Mouse (Mus musculus) embryonic facial prominence, embryonic 11.5 days (tissue): ENCODE data around the gene Arl15. TPM values are rescaled to one million over a fixed set of nuclear protein-coding genes. Genes with fewer than 3 reads are reported as not detected.

Source experiments
- ATAC-seq: fragments of 200-750 bp; cut with Nextera tagmentation; replicated peaks from 2 replicates; pipeline ENCODE4 v1.8.0; 2017; ENCODE audit warnings: low read depth; ENCODE audit not compliant: insufficient number of reproducible peaks, low FRiP score, low TSS enrichment
- DNase-seq: peaks from one replicate; pipeline ENCODE4 v3.0.0-alpha.2; 2015; ENCODE audit warnings: low spot score
- H3K27ac ChIP-seq: fragments of 300-500 bp; sonication (generic); replicated peaks from 2 replicates; pipeline ENCODE4 v1.5.1; 2014; ENCODE audit warnings: mild to moderate bottlenecking, low read depth, low read length, control low read depth
- H3K27me3 ChIP-seq: fragments of 300-500 bp; sonication (generic); 2 replicates; pipeline ENCODE4 v1.6.1; 2014; ENCODE audit warnings: mild to moderate bottlenecking, low read length, moderate library complexity, mixed read lengths; ENCODE audit not compliant: control insufficient read depth, insufficient read depth
- H3K36me3 ChIP-seq: fragments of 300-500 bp; sonication (generic); replicated peaks from 2 replicates; pipeline ENCODE4 v1.6.1; 2014; ENCODE audit warnings: low read depth, mild to moderate bottlenecking, low read length, moderate library complexity, mixed read lengths; ENCODE audit not compliant: control insufficient read depth, insufficient read depth
- H3K4me1 ChIP-seq: fragments of 300-500 bp; sonication (generic); 2 replicates; pipeline ENCODE4 v1.6.1; 2014; ENCODE audit warnings: low read length, mixed read lengths; ENCODE audit not compliant: control insufficient read depth, insufficient read depth
- H3K4me2 ChIP-seq: fragments of 300-500 bp; sonication (generic); 2 replicates; pipeline ENCODE4 v1.6.1; 2014; ENCODE audit warnings: low read depth, mild to moderate bottlenecking, control low read depth, low read length, moderate library complexity
- H3K4me3 ChIP-seq: fragments of 300-500 bp; sonication (generic); 2 replicates; pipeline ENCODE4 v1.5.1; 2014; ENCODE audit warnings: low read depth, low read length, control low read depth
- H3K9ac ChIP-seq: fragments of 300-500 bp; sonication (generic); replicated peaks from 2 replicates; pipeline ENCODE4 v1.6.1; 2014; ENCODE audit warnings: mild to moderate bottlenecking, control low read depth, low read length
- H3K9me3 ChIP-seq: fragments of 300-500 bp; sonication (generic); replicated peaks from 2 replicates; pipeline ENCODE4 v1.6.1; 2016; ENCODE audit warnings: mild to moderate bottlenecking, low read length, inconsistent platforms, mixed read lengths; ENCODE audit not compliant: control insufficient read depth
- WGBS: fragments of 180-500 bp; shearing (Covaris S2); extraction: QIAGEN DNeasy Blood & Tissue Kit; methylation state at CpG from one replicate; pipeline ENCODE4 v1.1.7; 2014; 5-methylcytosine and 5-hydroxymethylcytosine counted together
- polyA plus RNA-seq: library from polyadenylated mRNA; unstranded; fragments of >200 nt; fragmentation: Nextera tagmentation; extraction: Ambion mirVana; gene quantifications from 2 replicates; pipeline ENCODE4 v1.2.1, GENCODE M21; 2014

Arl15 gene
- polyA plus RNA-seq, 1 experiment from 2014 or later: 10.9 TPM

DNA sequence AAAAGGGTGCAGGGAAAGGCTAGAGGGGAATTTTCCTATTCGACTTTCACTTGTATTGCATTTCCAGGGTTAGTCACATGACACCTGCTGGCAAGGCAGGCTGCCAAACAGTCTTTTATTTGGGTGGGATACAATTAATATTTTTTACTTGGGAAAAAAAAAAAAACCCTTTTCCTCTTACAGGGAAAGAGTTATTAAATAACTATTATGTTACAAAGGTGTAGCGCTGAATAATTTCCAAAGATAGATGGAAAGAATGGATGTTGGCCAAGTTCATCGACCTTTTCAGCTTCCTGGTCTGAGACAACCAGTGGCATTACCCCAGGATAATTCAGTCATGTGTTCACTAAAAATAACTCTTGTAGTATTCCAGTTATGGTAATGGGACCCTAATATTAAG lies 29.7 kb downstream of the Arl15 start:
- WGBS: 87% methylated on average over 3 of the region's 3 CpGs
- ATAC-seq: no peak
- H3K27me3 ChIP-seq: no peaks in the 10 kb centered on the region

GRCm38 (mm10) chr13:113828633-113829032 lies 34.3 kb downstream of the Arl15 start:
- Histone ChIP-seq H3K27ac (no peak overlapping the region), H3K4me1 (no peaks in the 10 kb centered on the region), H3K9me3 (no peaks in the 10 kb centered on the region), H3K4me2 (no peak overlapping the region), H3K27me3 (no peaks in the 10 kb centered on the region), H3K36me3 (no peaks in the 10 kb centered on the region), H3K4me3 (no peak overlapping the region), H3K9ac (no peak overlapping the region)
- ATAC-seq (no peak), DNase-seq (no peak)
- WGBS: 95% methylated on average over 3 of the region's 3 CpGs

More for the DNA sequence above, 29.7 kb downstream of the Arl15 start:
- Histone ChIP-seq H3K4me3 (no peak overlapping the region), H3K36me3 (no peaks in the 10 kb centered on the region), H3K27ac (no peak overlapping the region), H3K4me1 (no peaks in the 10 kb centered on the region), H3K9me3 (no peaks in the 10 kb centered on the region), H3K4me2 (no peak overlapping the region), H3K9ac (no peak overlapping the region)
- DNase-seq: no peak

GRCm38 (mm10) chr13:113829079-113829478 lies 34.8 kb downstream of the Arl15 start:
- H3K9ac ChIP-seq: no peak overlapping the region
- no peak overlapping the region for H3K4me3 ChIP-seq
- DNase-seq (no peak), ATAC-seq (no peak)
- no peaks in the 10 kb centered on the region for H3K27me3 ChIP-seq
- H3K27ac ChIP-seq: no peak overlapping the region
- H3K9me3 ChIP-seq: no peaks in the 10 kb centered on the region
- no peaks in the 10 kb centered on the region for H3K36me3 ChIP-seq
- no peak overlapping the region for H3K4me2 ChIP-seq
- 85% methylated on average over 2 of the region's 2 CpGs for WGBS
- H3K4me1 ChIP-seq: no peaks in the 10 kb centered on the region

DNA sequence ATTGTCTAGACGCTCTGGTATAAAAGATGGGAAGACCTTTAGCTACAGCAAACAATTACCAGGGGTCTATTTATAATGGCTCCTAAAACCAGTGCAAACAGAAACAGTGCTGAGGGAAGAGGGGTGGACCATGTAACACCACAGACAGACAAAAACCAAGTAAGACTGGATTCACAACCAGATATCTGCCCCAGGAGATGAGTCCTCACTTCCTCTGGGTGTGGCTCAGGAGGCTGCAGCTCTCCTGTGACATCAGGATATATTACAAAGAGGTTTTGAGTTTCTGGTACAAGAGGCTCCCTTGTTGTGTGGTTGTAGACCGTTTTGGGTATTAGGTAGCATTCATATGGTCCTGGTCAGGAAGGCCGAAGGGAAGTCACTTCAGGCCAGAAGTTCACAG lies 36.5 kb downstream of the Arl15 start:
- no peak overlapping the region for H3K27ac ChIP-seq
- no peaks in the 10 kb centered on the region for H3K9me3 ChIP-seq
- no peak overlapping the region for H3K4me2 ChIP-seq
- WGBS: 77% methylated on average over 3 of the region's 3 CpGs
- no peaks in the 10 kb centered on the region for H3K36me3 ChIP-seq
- DNase-seq (no peak), ATAC-seq (no peak)
- no peaks in the 10 kb centered on the region for H3K27me3 ChIP-seq
- no peaks in the 10 kb centered on the region for H3K4me1 ChIP-seq
- H3K9ac ChIP-seq: no peak overlapping the region
- H3K4me3 ChIP-seq: no peak overlapping the region

GRCm38 (mm10) chr13:113832947-113833346 lies 38.6 kb downstream of the Arl15 start:
- no peak overlapping the region for H3K27ac ChIP-seq
- H3K4me2 ChIP-seq: no peak overlapping the region
- no peak overlapping the region for H3K9ac ChIP-seq
- H3K4me3 ChIP-seq: no peak overlapping the region
- DNase-seq (no peak), ATAC-seq (no peak)
- no peaks in the 10 kb centered on the region for H3K9me3 ChIP-seq
- no peaks in the 10 kb centered on the region for H3K4me1 ChIP-seq
- 85% methylated on average over 6 of the region's 6 CpGs for WGBS
- no peaks in the 10 kb centered on the region for H3K27me3 ChIP-seq
- H3K36me3 ChIP-seq: no peaks in the 10 kb centered on the region

- H3K4me3 ChIP-seq: no peak overlapping the region
- DNase-seq: no peak
- H3K36me3 ChIP-seq: no peaks in the 10 kb centered on the region
- H3K27ac ChIP-seq: no peak overlapping the region
- no peaks in the 10 kb centered on the region for H3K4me1 ChIP-seq
- H3K9me3 ChIP-seq: no peaks in the 10 kb centered on the region
- no peaks in the 10 kb centered on the region for H3K27me3 ChIP-seq
- no peak overlapping the region for H3K4me2 ChIP-seq
- WGBS: 92% methylated on average over 6 of the region's 6 CpGs
- H3K9ac ChIP-seq: no peak overlapping the region
- ATAC-seq: no peak
Measured at GRCm38 (mm10) chr13:113835921-113836320, 41.6 kb downstream of the Arl15 start.

DNA sequence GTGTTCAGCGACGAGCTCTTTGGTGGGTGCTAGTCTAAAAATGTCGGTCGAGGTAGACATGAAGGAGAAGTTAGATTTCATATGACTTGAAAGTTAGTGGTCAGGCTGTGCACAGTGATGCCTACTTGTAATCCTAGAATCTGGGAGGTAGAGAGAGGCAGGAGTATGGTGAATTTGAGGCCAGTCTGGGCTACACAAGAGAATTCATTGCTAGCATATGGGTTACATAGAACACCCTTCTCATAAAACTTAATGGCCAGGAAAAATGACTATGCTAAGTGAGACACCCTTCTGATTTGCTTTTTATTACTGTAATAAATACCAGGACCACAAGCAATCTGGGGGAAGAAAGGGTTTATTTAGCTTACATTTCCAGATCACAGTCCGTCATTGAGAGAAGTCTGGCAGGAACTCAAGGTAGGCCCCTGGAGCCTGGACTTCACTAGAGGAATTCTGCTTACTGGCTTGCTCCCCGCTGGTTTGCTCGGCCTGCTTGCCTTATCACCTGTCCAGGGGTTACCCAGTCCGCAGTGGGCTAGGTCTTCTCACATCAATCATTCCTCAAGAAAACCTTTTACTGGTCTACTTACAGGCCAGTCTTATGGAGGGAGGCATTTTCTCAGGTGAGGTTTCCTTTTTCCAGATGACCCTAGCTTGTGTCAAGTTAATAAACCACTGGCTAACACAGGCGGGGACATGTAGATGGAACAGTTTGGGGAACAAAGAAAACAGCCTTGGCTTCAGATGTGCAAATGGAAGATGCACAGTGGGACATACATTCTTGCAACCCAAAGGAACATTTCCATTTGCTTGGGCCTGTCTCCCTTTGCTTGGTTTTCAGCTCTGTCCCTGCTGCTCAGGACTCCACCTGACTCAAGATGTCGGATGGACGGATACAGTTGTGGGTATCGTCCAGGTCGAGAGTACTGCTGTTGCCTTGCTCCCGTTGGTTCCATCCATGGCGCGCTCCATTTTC lies 44.6 kb downstream of the Arl15 start:
- Histone ChIP-seq H3K27ac (no peak overlapping the region), H3K4me3 (no peak overlapping the region), H3K4me2 (no peak overlapping the region), H3K9ac (no peak overlapping the region), H3K9me3 (no peaks in the 10 kb centered on the region), H3K36me3 (no peaks in the 10 kb centered on the region), H3K27me3 (no peaks in the 10 kb centered on the region), H3K4me1 (no peaks in the 10 kb centered on the region)
- no peak for DNase-seq
- WGBS: 95% methylated on average over 16 of the region's 16 CpGs
- no peak for ATAC-seq

- Histone ChIP-seq H3K9me3 (no peaks in the 10 kb centered on the region), H3K36me3 (no peaks in the 10 kb centered on the region), H3K4me3 (no peak overlapping the region), H3K27me3 (no peaks in the 10 kb centered on the region), H3K27ac (no peak overlapping the region), H3K9ac (no peak overlapping the region), H3K4me2 (no peak overlapping the region), H3K4me1 (no peaks in the 10 kb centered on the region)
- DNase-seq (no peak), ATAC-seq (no peak)
- 83% methylated on average over 6 of the region's 6 CpGs for WGBS
Measured at GRCm38 (mm10) chr13:113840421-113840820, 46.1 kb downstream of the Arl15 start.
